Mouse (Mus musculus): ENCODE measurements around the gene 1700003E16Rik.

1700003E16Rik gene

GRCm38 (mm10) chr6:83159456-83159855, 3.3 kb downstream of the 1700003E16Rik start:
- peak; percentile 88 for DNase-seq (ENCODE audit: low spot score)

DNA sequence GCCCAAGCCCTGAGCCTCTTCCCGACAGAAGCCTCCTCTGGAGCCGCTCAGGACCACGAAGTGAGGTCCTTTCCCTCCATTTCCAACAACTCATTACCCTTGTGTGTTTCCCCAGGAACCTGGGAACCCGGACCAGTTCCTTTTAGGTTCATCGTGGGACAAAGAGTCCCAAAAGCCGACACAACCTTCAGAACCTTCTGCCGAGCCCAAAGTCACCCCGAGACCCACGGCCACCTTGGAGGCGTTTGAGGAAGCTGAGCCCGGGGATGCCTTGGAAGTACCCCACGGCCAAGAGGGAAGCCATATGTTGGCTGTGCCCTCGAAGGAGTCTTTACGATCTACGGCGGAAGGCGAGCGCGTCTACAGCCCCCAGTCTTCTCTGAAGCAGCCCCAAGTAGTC, 5.2 kb downstream of the 1700003E16Rik start:
- no peak for DNase-seq (ENCODE audit: low spot score)

DNA sequence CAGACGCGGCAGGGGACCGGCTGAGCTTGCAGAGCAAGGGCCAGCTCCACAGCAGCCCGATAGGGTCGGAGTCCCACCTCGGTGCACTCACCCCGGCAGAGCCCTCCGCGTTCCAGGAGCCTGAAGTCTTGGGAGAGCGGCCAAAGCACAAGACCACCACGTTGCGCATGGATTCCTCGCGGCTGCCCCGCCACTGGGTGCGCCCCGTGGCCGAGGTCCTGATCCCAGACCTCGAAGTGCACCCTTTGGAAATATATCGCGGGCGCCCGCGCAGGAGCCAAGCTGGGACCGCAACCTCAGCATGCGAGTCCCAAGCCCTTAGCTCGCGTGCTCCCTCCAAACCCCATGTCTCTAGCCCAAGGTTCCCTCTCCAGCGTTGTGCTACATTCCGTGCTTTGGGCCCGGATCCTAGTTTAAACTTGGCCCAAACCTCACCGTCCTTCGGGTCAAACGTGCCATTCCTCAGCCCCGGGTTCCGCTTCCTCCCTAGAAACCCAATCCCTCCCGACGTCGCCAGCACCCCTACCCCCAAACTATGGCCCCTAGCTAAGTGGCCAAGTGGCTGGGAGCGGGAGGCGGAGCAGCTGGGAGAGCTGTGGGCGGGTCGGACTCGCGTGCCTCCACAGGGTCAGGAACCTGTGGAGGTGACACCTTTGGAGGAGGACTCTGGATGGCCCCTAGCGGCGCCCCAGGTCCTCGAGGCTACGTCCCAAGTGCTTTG, 5.9 kb downstream of the 1700003E16Rik start:
- peak; percentile 43 for DNase-seq (ENCODE audit: low spot score)

- DNase-seq (ENCODE audit: low spot score): peak; percentile 89
Observed at GRCm38 (mm10) chr6:83162701-83163100, 6.5 kb downstream of the 1700003E16Rik start.

DNA sequence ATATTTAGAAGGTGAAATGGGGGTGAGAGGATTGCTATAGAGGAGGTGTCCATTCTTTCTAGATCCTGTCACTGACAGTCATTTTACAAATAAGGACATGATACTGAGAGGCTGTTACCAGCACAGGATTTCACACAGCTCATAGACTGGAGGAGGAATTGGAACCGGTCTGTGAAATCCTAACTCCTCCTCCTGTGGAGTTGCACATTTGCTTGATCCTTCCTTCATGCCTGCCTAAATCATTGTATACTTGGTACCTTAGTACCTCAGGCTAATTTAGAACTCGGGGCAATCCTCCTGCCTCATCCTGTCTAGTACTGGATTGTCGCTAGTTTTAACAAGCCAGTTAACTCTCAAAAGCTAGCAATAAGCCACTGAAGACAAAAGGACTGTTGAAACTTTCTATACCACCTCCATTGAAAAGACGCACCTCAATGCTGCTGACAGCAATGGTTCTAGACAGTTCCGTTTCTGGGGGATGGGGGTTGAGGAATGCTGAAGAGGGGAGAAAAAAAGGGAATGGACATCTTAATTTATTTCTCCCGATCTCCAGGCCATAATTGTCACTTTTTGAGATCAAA, 8.9 kb downstream of the 1700003E16Rik start:
- peak; percentile 16 for DNase-seq (ENCODE audit: low spot score)

GRCm38 (mm10) chr6:83165607-83166242, 9.5 kb downstream of the 1700003E16Rik start, which contains the start of gene Dctn1:
Dctn1 (plus strand) TSS chr6:83165920.
- DNase-seq (ENCODE audit: low spot score): peak; percentile 96

DNA sequence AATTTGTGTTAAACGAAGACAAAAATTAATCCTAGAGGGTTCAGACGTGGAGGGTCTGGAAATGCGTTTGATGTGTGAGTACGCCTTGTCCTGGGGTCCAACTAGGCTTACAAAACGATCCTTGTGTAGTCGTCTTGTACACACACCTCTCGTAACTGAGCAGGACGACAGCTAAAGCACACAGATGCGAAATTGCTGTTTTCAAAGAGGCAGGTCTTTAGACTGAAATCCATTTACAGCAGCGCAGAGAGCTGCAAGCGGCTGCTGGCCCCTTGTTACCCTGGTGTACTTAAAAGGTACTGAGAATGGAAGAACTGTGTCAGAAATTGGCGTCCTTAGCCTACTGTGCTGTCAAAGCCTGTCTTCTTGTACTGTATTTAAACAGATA, 10.0 kb downstream of the 1700003E16Rik start:
- DNase-seq (ENCODE audit: low spot score): no peak

- no peak for DNase-seq (ENCODE audit: low spot score)
Observed at GRCm38 (mm10) chr6:83169872-83170271, 13.7 kb downstream of the 1700003E16Rik start.

DNA sequence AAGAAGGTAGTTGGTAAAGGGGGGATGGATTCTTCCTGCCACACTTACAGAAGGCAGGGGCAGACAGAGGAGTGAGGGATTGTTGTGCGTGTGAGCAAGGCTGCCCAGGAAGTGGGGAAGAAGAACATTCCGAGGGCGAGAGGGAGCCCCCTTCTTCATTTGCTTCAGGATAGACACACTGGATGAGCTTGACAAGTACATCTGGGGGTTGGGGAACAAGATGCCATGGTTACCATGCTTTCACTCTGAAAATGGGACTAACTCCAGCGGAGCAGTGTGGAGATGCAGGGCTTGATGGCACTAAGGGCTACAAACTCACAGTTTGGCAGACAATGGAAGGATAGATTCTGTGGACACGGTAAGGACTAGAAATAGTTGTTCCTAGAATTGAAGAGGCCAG, 14.9 kb downstream of the 1700003E16Rik start:
- no peak for DNase-seq (ENCODE audit: low spot score)

DNA sequence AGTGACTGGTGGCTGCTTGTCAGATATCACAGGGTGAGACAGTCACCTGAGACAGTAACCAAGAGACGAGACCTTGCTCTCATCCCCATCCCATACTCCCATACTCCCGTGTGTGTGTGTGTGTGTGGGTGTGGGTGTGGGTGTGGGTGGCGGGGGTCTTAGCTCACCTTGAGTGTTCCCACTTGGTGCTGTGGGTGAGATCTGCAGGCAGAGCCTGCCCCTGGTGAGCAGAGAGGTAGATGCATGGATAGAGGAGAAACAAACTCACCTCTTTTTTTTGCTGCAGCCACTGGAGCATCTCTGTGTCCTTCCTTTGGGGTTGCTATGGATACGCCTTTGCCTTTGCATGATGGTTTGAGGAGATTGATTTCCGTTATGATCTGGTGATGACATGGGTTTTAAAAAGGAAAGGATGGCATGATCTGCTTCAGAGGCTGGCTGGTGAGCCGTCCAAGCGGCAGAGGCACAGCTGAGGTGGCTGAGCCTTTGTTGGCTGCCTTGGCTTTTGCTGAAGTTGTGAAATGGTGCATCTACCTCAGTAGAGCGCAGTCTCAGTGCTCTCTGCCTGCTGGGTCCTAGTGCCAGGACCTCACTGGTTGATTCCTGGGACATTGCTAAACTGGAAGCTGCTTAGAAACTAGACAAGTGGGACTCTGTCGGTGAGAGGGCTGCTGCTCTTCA, 16.2 kb downstream of the 1700003E16Rik start:
- DNase-seq (ENCODE audit: low spot score): no peak

- no peak for DNase-seq (ENCODE audit: low spot score)
Observed at GRCm38 (mm10) chr6:83175996-83176395, 19.8 kb downstream of the 1700003E16Rik start.

DNA sequence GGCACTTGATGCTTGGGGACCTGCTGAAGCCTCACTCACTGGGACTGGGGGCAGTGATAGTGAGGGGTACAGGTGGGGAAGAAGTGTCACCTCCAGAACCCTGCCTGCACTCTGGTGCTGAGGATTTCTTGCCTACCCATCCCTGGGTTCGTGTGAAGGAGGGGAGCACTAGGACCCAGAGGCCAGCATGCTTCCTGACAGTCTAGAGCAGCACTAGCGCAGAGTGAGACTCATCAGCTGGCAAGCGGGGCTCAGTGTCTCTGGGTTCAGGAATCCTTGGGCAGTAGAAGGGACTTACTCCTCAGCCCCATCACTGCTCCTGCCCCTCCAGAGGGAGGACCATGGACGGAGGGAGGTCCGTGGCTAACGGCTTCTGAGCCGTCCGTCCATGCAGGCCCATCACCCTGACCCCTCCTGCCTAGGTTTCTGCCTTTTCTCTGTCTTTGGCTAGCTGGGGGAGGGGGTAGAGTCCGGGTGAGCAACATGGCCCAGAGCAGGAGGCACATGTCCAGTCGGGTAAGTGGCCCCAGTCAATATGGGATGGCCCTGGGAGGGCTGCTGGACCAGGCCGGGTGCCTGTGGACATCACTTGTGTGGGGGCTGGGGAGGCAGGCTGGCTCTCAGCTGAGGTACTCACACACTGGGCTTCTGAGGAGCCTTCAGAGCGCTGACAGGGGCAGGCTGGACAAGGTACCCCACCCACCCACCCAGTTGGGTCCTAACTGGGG, 23.4 kb downstream of the 1700003E16Rik start:
- peak; percentile 74 for DNase-seq (ENCODE audit: low spot score)

DNA sequence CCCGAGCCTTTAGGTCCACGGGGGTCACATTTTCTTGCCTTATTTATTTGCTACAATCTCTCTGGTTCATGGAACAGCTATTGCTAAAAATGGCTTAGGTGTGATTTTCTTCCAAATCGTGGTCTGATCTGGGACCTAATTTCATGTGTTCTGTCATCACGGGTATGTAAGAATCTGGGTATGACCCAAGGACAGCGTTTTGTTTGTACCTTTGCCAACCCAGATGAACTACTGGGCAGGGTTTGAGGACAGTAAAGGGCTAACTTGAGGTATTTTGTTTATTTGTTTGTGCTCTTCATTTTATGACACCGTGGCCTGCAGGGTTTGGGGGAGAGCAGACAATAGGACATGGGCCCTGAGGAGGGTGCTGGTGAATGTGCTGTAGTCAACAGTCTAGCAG, 24.4 kb downstream of the 1700003E16Rik start:
- DNase-seq (ENCODE audit: low spot score): no peak

GRCm38 (mm10) chr6:83184858-83185435, 28.7 kb downstream of the 1700003E16Rik start:
- peak; percentile 51 for DNase-seq (ENCODE audit: low spot score)

DNA sequence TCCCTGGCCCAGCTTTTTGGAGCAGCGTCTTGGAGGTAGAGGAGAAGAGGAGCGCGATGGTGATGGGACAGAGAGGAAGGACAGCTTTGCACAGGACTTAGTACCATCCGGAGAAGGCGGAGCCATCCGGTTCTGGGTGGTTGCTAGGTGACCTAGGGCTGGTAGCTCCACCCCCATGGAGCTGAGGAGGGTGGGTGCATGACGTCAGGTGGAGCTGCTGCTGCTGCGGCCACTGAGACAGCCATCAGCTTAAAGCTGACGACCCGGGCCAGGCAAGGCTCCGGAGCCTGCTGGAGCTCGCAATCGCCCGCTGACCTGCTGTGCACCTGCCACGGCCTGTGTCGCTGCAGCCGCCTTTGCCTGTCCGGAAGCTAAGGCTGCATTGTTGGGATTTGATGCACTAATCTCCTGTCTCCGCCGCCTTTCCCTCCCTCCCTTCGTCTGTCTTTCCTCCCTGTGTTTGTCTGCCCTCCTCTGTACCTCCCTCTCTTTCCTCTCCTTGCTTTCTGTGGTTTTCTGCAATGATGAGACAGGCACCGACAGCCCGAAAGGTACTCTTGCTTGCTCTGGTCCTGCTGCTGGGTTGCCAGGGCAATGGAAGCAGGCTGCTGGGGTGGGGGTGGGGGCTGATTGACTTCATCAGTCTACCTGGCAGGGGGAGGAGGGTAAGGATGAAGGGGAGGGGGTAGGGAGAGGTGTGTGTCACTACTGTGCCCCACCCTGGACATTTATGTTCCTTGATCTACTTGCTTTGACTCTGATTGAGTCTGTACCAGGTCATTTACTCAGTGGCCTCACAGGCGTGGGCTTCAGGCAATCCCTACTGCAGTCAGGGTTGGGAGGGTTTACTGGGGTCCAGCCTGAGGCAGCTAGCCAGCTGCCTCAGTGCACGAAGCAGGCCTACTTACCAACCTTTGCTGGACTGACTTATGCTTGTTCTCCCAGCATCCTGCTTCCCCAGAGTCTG, 30.0 kb downstream of the 1700003E16Rik start:
- DNase-seq (ENCODE audit: low spot score): peak; percentile 90

DNA sequence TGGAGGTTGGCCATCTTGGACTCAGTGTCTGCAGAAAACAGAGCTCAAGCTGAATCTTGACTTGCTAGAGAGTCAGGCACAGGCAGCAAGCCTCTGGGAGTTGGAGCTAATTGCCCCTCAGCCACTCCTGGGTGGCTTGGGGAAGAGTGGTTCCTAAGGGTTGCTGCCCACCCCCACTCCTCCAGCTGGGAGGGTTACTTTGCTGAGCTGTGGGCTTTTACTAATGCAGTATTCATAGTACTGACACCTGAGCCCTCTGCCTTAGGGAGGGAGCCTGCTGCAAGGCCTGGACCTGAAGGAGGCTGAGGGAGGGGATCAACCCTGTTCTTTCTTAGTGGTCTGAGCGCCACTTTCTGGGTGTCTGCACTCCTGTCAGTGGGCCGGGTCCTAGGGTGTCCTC, 30.7 kb downstream of the 1700003E16Rik start:
- peak; percentile 27 for DNase-seq (ENCODE audit: low spot score)

GRCm38 (mm10) chr6:83193571-83193970, 37.4 kb downstream of the 1700003E16Rik start:
- no peak for DNase-seq (ENCODE audit: low spot score)

GRCm38 (mm10) chr6:83197345-83198004, 41.3 kb downstream of the 1700003E16Rik start:
- peak; percentile 22 for DNase-seq (ENCODE audit: low spot score)

DNA sequence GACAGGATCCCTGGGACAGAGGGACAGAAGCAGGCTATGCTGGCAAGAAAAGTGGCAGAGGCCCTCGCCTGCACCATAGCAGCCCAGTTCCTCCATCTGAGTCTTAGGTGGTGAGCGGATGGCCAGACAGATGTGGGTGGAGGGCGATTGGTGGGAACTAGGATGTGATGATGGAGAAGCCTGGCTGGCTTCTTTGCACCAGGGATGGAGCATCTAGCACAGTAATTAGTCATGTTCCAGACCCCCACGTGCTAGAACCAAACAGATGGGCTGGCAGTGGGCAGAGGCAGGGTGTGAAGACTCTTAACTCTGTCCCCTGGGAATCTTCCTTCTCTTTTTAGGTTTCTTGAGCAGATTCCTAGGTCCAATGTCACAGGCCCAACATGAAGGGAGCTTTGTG, 47.1 kb downstream of the 1700003E16Rik start:
- DNase-seq (ENCODE audit: low spot score): no peak

DNA sequence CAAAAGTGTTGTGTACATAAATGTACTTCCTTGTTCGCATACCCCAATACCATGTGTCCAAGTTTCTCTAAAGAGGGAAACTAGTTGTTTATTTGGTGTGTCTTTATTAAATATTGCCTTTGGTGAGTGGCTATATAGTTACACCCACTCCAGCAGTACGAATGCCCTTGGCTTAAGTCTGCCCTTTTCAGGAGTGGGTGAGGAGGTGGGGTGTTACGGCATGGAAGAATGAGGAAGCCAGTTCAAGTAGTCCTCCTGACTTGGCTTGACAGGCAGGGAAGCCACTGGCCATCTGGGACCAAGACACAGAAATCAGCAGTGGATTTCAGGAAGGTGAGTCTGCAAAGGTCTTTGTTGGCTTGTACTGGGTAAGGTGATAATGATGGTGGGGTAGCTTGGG, 49.6 kb downstream of the 1700003E16Rik start:
- DNase-seq (ENCODE audit: low spot score): no peak
